Mouse (Mus musculus) megakaryocyte, embryonic 14.5 days (primary cell): ENCODE measurements around the gene Klhl20. TPM values are rescaled to one million over a fixed set of nuclear protein-coding genes. Genes with fewer than 3 reads are reported as not detected.

Experiments used
- H3K27me3 ChIP-seq: replicated peaks from 2 replicates; pipeline ENCODE3; 2012; ENCODE audit warnings: inconsistent platforms
- H3K36me3 ChIP-seq: replicated peaks from 2 replicates; pipeline ENCODE3; 2012; ENCODE audit warnings: low read length, inconsistent platforms, mixed read lengths
- H3K4me1 ChIP-seq: 2 replicates; pipeline ENCODE4 v1.6.1; 2012; ENCODE audit warnings: inconsistent platforms
- H3K4me3 ChIP-seq: replicated peaks from 2 replicates; pipeline ENCODE3; 2012; ENCODE audit warnings: moderate library complexity, mild to moderate bottlenecking, inconsistent platforms
- H3K9me3 ChIP-seq: 2 replicates; pipeline ENCODE4 v1.6.1; 2012; ENCODE audit warnings: inconsistent platforms
- FLI1 ChIP-seq: IDR thresholded peaks from 2 replicates; pipeline ENCODE4 v1.6.1; 2012; ENCODE audit warnings: low read length, inconsistent platforms, mixed read lengths
- GATA1 ChIP-seq: IDR thresholded peaks from 3 replicates; pipeline ENCODE4 v1.6.1; 2012; ENCODE audit warnings: mixed read lengths, low read length, inconsistent platforms, borderline replicate concordance
- polyA plus RNA-seq: library from polyadenylated mRNA; stranded (reverse); fragments of >175 nt; gene quantifications from 2 replicates; pipeline ENCODE4 v1.2.3, GENCODE M21; 2012; ENCODE audit warnings: low replicate concordance; ENCODE audit not compliant: insufficient read depth

Klhl20 gene
- polyA plus RNA-seq, 1 experiment: 1.5 TPM

DNA sequence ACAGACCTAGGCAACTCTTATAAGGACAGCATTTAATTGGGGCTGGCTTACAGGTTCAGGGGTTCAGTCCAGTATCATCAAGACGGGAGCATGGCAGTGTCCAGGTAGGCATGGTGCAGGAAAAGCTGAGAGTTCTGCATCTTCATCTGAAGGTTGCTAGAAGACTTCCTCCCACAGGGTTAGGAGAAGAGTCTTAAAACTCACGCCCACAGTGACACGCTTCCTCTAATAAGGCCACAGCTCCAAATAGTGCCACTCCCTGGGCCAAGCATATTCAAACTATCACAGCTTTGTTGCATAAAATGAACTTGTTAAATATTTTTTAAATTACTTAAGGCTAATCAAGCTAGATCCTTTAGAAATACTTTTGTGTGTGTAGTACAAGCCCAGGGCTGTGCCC, 54.1 kb downstream of the Klhl20 start:
- H3K9me3 ChIP-seq: no peaks in the 10 kb centered on the region
- peaks cover 47% of the 10 kb centered on the region for H3K4me1 ChIP-seq
- H3K4me3 ChIP-seq: peak overlapping the region; percentile 17
- TF ChIP-seq GATA1 (no peak), FLI1 (no peak)
- H3K27me3 ChIP-seq: no peaks in the 10 kb centered on the region
- peaks cover 53% of the 10 kb centered on the region for H3K36me3 ChIP-seq

DNA sequence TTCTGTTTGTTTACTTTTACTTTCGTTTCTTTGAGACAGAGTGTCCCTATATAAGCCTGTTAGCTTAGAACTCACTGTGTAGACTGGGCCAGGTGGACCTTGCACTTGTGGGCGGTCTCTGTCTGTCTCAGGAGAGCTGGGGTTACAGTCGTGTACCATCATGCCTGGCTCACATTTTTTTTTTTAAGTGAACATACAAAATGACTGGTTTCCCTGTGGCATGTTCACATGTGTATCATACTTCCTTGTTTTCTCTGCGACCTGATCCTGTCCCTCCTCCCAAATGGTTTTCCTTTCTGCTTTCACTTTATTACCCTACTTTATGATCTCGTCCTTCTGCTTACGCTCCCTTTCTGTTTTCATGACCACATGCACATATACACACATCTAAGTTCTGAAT, 55.1 kb downstream of the Klhl20 start:
- Histone ChIP-seq H3K36me3 (peaks cover 45% of the 10 kb centered on the region), H3K9me3 (no peaks in the 10 kb centered on the region)

DNA sequence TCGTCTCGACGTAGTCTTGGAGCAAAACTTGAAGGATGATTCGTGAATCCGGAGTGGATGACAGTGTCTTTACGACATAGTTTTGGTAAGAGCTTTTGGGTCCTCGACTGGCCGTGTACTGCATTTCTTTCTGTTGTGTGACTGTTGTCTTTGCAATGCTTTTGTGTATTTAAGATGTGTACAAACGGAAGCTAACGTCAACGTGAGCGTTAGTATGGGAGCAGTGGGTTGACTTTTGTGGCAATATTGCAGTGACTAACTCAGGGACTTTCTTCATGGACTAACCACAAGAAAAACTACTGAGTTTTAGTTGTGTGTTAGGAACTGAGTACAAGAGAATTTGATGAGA, 60.1 kb downstream of the Klhl20 start:
- H3K27me3 ChIP-seq: no peaks in the 10 kb centered on the region
- peaks cover 50% of the 10 kb centered on the region for H3K4me1 ChIP-seq
- TF ChIP-seq FLI1 (no peak), GATA1 (no peak)
- H3K36me3 ChIP-seq: peaks cover 24% of the 10 kb centered on the region
- no peaks in the 10 kb centered on the region for H3K9me3 ChIP-seq
- H3K4me3 ChIP-seq: peak overlapping the region; percentile 95

More for the DNA sequence above, 55.1 kb downstream of the Klhl20 start:
- TF ChIP-seq FLI1: no peak
- TF ChIP-seq GATA1: no peak
- H3K4me1 ChIP-seq: peaks cover 55% of the 10 kb centered on the region
- peak overlapping the region; percentile 88 for H3K4me3 ChIP-seq
- H3K27me3 ChIP-seq: no peaks in the 10 kb centered on the region

DNA sequence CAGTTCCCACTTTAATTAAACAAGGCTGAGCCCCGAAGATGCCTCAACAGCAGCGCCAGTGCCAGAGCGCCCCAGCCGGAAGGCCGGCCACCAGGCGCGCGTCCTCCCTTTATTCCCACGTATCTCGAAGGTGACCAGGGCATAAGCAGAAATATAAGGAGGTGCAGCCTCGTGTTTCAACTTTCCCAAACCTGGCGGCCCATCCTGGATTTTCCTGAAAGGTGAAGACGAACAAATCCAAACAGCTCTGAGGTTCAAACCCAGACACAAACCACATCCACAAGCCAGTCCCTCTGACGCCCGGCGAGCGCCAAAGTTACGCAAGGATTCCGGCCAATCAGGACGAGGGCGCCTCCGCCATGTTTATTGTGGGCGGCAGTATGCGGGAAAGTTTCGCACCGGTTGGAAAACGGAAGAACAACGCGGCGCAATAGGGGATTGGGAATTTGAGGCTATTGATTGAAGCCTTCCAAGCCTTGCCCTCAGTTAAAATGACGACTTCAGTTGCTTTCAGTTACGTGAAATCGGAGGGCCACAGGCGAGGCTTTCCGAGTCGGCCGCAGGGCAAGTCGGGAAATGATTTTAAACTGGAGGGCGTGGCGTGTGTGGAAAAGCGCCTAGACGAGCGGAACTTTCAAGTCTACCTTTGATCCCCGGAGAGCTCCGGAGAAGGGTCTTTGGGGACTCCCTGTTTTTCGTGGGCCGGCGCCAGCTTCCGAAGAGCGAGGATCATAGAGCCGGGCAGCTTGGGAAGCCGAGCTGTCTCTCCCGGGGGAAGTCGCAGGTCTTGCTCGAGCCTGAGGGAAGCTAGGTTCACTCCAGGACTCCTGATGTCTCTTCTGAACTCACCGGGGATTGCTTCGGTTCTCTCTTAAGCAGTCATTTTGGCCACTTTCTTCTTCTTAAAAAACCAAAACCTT, 60.7 kb downstream of the Klhl20 start, which contains the start of the genes Dars2 and Cenpl:
TSS of gene Dars2 (minus strand) at position 307 of the 920 bp plus-strand sequence.
TSS of gene Cenpl (plus strand) at position 362 of the 920 bp plus-strand sequence.
- H3K27me3 ChIP-seq: no peaks in the 10 kb centered on the region
- H3K36me3 ChIP-seq: peaks cover 28% of the 10 kb centered on the region
- H3K4me1 ChIP-seq: peaks cover 45% of the 10 kb centered on the region
- H3K4me3 ChIP-seq: peak within 1 kb of the TSS; percentile 95
- TF ChIP-seq GATA1: no peak
- TF ChIP-seq FLI1: no peak
- H3K9me3 ChIP-seq: no peaks in the 10 kb centered on the region

DNA sequence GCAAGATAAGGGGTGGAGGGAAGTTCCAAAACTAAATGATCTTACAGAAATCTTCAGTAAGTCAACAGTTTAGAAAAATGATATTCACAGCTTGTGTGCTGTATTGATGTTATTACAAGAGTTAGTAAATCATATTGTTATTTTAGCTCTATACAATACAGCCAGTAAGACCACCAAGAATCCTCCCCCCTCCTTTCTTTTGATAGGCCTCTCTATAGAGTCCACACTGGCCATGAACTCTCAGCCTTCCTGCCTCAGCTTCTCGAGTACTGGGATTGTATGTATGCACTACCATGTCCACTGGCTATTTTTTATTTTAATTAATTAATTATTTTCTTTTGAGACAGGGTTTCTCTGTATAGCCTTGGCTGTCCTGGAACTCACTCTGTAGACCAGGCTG, 68.0 kb downstream of the Klhl20 start:
- no peaks in the 10 kb centered on the region for H3K27me3 ChIP-seq
- TF ChIP-seq GATA1 (no peak), FLI1 (no peak)
- H3K4me1 ChIP-seq: no peaks in the 10 kb centered on the region
- H3K4me3 ChIP-seq: no peak overlapping the region
- H3K36me3 ChIP-seq: peaks cover 78% of the 10 kb centered on the region
- no peaks in the 10 kb centered on the region for H3K9me3 ChIP-seq

DNA sequence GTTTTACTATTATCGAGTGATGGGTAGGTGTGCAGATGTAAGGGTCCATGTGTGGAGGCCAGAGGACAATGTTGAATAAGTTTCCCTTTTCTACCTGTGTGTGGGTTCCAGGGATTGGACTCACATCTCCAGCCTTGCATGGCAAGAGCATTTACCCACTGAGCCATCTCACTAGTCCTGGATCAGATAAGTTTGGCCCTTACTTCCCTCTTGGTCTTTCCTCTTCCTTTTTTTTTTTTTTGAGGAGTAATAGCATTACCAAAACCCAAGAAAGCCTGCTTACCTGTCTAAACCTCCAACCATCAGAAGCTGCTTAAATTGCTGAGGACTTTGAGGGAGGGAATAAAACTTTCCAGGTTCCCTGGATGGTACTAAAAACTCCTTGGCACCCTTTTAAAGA, 74.1 kb downstream of the Klhl20 start:
- peaks cover 86% of the 10 kb centered on the region for H3K36me3 ChIP-seq
- no peak overlapping the region for H3K4me3 ChIP-seq
- TF ChIP-seq GATA1 (no peak), FLI1 (no peak)
- H3K27me3 ChIP-seq: no peaks in the 10 kb centered on the region
- H3K9me3 ChIP-seq: no peaks in the 10 kb centered on the region
- no peaks in the 10 kb centered on the region; the same call in 1 of the 2 replicates for H3K4me1 ChIP-seq

DNA sequence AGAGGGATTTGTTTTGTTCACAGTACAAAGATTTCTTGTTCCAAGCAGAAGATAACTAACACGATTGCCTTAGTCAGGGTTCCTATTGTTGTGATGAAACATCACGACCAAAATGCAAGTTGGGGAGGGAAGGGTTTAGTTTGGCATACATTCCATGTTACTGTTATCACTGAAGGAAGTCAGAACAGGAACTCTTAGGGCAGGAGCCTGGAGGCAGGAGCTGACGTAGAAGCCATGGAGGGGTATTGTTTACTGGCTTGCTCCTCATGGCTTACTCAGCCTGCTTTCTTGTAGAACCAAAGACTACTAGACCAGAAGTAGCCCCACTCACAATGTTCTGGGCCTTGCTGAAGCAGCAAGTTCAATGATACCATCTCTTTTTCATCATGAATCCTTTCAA, 84.3 kb downstream of the Klhl20 start:
- Histone ChIP-seq H3K9me3 (no peaks in the 10 kb centered on the region), H3K4me1 (peaks cover 5% of the 10 kb centered on the region; the same call in 1 of the 2 replicates), H3K4me3 (no peak overlapping the region), H3K36me3 (peaks cover 86% of the 10 kb centered on the region), H3K27me3 (no peaks in the 10 kb centered on the region)
- TF ChIP-seq GATA1 (no peak), FLI1 (no peak)

DNA sequence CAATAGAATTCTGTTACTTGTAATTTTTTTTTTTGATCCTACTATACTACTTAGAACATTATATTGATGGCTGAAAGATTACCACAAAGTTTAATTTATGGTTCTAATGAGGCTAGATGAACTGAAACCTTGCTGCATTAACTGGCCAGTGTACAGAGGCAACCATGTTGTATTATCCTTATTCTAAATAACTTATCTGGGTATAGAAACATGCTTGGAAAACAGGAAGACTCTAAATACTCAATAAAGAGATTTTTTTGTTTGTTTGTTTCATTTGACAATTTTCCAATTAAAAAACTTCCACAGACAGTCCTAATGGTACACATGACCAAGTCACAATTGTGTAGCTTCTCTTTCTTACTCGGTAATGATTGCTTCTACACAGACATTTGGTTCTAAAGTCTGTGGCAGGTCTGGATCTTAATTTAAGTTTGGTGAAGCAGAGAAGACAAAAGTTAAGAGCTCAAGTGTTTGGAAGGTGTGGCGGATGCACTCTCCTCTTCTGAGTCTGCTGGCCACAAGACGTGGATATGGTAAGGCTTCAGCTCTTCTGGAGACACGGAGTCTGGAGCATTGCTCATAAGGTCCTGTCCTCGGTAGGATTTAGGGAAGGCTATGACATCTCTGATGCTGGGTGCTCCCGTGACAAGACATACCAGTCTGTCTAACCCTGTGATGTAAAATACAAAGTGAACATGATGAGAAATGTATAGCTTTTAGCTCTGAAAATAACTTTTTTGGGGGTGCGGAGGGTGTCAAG, 89.9 kb downstream of the Klhl20 start:
- Histone ChIP-seq H3K4me1 (peaks cover 32% of the 10 kb centered on the region), H3K9me3 (no peaks in the 10 kb centered on the region), H3K4me3 (no peak overlapping the region), H3K27me3 (no peaks in the 10 kb centered on the region), H3K36me3 (peaks cover 90% of the 10 kb centered on the region)
- TF ChIP-seq FLI1 (no peak), GATA1 (no peak)

DNA sequence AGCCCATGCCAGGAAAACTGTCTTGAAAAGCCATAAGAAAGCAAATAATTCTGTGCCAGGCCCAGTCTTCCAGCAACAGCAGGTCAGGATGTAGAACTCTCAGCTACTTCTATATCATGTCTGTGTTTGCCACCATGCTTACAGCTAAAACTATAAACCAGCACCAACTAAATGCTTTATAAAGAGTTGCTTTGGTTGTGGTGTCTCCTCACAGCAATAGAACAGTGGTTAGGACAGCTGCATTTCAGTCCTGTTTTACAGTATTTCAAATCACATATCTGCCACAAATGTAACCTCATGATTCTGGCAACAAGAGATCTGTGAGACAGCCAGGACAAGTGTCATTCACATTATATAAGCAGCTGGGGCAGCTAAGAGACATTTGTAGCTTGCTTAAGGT, 90.5 kb downstream of the Klhl20 start:
- Histone ChIP-seq H3K4me1 (peaks cover 38% of the 10 kb centered on the region), H3K4me3 (no peak overlapping the region), H3K9me3 (no peaks in the 10 kb centered on the region), H3K27me3 (no peaks in the 10 kb centered on the region), H3K36me3 (peaks cover 90% of the 10 kb centered on the region)
- TF ChIP-seq FLI1: no peak
- TF ChIP-seq GATA1: no peak

DNA sequence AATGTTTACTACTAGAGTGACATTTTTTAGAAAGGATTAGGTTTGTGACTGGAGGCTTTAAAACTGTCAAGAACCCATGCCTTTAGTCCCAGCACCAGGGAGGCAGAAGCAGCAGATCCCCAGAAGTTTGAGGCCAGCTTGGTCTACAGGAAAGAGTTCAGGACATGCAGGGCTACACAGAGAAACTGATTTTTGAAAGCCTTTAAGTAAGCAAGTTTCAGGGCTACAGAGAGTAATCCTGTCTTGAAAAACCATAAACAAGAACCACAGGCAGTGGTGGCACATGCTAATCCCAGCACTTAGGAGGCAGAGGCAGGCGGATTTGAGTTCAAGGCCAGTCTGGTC, 90.9 kb downstream of the Klhl20 start:
- Histone ChIP-seq H3K4me1 (peaks cover 40% of the 10 kb centered on the region), H3K4me3 (no peak overlapping the region), H3K9me3 (no peaks in the 10 kb centered on the region), H3K36me3 (peaks cover 88% of the 10 kb centered on the region), H3K27me3 (no peaks in the 10 kb centered on the region)
- TF ChIP-seq FLI1 (no peak), GATA1 (no peak)
